Mouse (Mus musculus) embryonic stem cell, embryonic (primary cell): ENCODE data around the gene Cul3.
"Not testable (repeated sequence)": the region's sequence is repeated elsewhere in the genome, so short reads cannot be mapped to it uniquely, and the experiment has no call there.

Experiments used
- CTCF ChIA-PET, 4 experiments: fragments of 300-600 bp in 2 of 4; fragments of 350-600 bp in 2 of 4; sonication (Branson Sonifier 250); formaldehyde crosslinking; loops; one replicate each; lab custom pipeline; 2022; ENCODE audit warnings: inconsistent platforms in 2 of 4; lab: Charles Lee
- POLR2A ChIA-PET, 4 experiments: fragments of 300-600 bp in 2 of 4; fragments of 350-600 bp in 2 of 4; sonication (Branson Sonifier 250); formaldehyde crosslinking; loops; one replicate each; lab custom pipeline; 2022; ENCODE audit warnings: antibody characterized with exemption in 4 of 4, inconsistent platforms in 1 of 4; lab: Charles Lee

The Cul3 gene

DNA sequence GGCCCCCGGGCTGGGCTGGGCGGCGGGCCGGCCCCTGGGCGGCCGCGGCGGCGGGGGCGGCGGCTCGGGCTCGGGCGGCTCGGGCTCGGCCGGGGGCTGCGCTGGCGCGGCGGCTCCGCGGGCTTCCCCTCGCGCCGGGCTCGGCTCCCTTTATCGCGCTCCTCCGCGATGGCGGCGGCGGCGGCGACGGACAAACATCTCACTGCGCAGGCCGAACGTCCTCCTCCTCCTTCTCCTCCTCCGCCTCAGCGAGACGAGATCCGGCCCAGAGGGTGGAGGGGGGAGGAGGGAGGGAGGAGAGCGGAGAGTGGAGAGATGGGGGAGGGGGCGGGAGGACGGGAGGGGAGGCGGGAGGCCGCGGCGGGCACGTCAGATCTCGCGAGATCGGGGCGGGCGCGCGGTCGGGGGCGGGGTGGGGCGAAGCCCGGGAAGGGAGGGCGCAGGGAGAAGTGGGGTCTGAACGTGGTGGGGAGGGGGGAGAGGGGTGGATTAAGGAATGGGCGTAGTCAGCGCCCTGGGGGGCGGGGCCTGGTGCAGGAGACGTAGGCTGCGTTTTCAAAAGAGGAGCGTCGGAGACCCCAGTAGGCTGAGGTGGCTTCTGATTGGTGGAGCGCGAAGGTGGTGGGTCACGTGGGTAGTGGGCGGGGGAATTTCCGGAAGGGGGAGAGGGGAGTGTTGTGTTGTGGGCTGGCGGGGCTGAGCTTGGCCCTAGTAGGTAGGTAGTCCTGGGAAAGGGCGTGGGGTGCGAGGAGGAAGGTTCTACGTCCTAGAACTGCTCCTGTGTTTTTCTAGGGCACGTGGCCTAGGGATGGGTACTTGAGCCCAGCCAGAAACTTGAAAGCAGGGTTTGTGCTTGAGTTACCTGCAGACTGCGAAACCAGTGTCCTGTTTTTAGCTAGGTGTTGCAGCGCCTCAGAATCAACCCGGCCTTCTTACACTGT lies at the start of gene Cul3:
TSS of gene Cul3 (minus strand) at position 45 of the 941 bp plus-strand sequence.
- CTCF ChIA-PET = interaction anchor here in 1 of 4 experiments (0.6 to 0.7 kb wide), 2 partner anchors 187 to 200 kb away, joined by 3 to 4 read pairs; no protein-coding TSS in a partner anchor
- POLR2A ChIA-PET = interaction anchor here in 2 of 4 experiments (0.6 to 1.8 kb wide), 17 partner anchors 9 to 579 kb away, joined by 3 to 13 read pairs (median 5); no protein-coding TSS in a partner anchor

DNA sequence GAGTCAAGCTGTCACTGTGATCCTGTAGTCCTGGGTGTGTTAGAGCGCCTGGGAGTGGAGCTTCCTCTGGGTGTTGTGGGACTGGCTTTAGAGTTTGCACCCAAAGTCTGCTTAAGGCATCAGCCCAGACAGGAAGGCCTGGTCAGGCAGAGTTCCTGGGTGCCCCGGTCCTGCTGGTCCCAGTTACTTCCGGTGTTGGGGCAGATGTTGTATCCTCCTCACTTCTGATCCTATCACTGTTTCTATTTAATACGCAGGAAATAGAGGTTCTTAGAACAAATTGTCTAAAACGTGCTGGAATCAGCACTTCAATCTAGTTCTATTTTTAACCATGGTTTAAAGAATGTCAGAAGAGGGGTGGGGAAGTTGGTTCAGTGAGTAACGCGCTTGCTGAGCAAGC lies 49.2 kb upstream of the Cul3 start:
- ChIA-PET CTCF (no interaction called here), POLR2A (no interaction called here)

DNA sequence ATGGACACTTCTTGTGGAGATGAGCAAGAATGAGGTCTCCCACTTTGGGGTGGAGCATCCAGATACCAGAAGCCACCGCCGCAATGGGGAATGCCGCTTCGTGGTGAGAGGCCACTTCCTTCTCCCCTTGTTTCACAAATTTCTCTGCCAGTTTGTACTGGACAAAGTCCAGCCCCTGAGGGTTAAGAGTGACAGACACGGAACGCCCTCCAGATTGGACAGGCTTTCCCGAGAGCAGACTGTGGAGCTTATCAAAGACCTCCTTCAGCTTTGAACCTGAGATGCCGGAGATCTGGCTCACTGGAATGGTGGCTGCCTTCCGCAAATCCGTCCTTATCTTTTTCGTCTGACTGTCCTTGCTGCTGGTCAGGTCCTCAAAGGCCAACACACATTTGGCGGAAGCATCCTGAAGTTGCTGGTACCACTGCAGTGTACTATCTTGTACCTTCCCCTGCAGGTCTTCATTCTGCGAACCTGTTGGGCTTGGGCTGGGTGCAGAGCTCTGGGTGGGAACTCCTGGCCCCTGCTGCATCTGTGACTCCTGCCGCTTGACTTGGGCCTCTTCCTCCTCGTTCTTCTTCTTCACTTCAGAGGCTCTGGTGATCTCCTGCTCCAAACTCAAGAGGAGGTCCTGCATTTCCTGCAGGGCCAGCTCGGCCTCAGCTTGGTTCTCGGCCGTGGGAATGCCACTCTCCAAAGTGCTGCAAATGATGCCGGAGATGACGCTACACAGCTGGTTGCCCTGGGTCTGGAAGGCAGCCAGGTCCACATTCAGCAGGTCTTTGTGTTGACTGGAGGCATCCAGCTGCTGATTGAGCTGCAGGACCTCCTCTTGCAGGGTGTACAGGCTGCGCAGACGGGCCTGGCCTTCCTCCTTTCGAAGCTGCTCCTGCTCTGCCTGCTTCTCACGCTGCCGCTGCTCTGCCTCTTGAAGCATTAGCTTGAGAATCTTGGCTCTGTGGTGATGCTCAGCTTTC lies 43.6 kb upstream of the Cul3 start:
- POLR2A ChIA-PET = interaction anchor here in 1 of 4 experiments (1.2 kb wide), 1 partner anchor 43 kb away, joined by 5 read pairs; no protein-coding TSS in a partner anchor
- CTCF ChIA-PET = no interaction called here

DNA sequence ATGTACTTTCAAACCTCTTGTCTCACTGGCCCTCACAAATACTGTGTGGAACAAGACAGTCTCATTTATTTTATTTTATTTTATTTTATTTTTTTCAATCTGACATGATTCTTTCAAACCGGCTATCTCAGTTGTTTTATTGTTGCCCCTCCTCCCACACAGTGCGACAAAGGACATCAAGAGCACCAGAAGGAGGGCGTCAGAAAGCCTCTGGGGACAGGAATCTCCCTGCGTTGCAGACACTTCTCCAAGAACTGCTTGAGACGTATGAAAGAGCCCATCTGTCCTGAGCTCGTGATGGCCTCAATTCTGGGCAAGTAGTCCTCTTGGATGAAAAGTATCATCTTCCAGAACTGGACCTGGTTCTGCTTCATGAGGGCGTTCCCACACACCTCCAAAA lies 42.6 kb upstream of the Cul3 start:
- POLR2A ChIA-PET = no interaction called here

DNA sequence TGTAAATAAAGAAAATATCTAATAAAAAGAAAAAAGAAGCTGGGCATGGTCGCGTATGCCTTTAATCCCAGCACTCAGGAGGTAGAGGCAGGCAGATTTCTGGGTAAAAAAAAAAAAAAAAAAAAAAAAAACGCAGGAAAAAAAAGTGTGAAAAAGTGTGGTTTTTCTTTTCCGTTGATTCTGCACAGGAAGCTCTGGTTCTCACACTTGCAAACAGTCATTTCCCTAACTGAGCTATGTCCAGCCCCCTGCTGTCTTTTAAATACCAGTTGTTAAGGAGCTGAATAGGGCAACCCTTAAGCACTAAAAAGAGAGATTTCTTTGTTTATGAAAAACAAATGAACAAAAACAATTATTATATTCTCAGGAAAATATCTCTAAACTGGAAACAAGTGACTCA lies 41.0 kb upstream of the Cul3 start:
- POLR2A ChIA-PET = interaction anchor here in 1 of 4 experiments (0.6 kb wide), 2 partner anchors 124 to 144 kb away, joined by 3 to 5 read pairs; no protein-coding TSS in a partner anchor
- CTCF ChIA-PET = interaction anchor here (0.7 kb wide), 4 partner anchors 12 to 301 kb away, joined by 3 to 7 read pairs (median 6); no protein-coding TSS in a partner anchor

More for the DNA sequence above, 42.6 kb upstream of the Cul3 start:
- CTCF ChIA-PET = no interaction called here

DNA sequence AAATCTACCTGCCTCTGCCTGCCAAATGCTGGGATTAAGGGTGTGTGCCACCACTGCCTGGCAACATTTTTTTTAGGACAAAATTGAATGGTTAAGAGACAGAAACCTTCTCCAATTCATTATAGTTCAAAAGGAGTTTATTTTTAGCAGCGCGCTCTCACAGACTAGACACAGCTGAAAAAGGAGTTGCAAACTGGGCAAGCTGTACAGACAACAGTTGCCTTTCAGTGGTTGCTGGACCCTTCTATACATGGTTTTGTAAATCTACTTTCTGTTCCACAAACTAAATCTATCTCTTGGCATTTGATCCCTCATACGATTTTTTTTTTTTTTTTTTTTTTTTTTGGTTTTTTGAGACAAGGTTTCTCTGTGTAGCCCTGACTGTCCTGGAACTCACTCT lies 31.7 kb upstream of the Cul3 start:
- ChIA-PET CTCF (no interaction called here), POLR2A (interaction anchor here in 1 of 4 experiments (0.7 kb wide), 1 partner anchor 100 kb away, joined by 5 read pairs; no protein-coding TSS in a partner anchor)

DNA sequence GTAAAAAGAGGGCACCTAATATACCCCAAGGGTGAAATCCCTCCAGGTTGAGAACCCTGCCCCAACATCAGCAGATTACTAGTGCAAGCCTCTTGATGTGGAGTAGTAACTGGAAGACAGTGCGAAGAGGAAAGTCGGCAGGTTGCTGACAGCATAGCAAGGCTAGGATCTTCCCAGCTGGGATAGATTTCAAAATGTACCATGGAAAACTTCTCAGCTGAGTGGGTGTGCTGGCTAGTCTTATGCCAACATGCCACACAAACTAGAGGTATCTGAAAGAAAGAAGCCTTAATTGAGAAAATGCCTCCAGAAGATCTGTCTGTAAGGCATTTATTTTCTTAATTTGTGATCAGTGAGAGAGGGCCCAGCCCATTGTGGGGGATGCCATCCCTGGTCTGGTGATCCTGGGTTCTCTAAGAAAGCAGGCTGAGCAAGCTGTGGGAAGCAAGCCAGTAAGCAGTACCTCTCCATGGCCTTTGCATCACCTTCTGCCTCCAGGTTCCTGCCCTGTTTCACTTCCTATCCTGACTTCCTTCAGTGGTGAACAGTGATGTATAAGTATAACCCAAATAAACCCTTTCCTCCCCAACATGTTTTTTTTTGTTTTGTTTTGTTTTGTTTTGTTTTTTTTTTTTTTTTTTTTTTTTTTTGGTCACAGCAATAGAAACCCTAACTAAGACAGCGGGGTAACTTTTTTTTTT lies 31.1 kb upstream of the Cul3 start:
- POLR2A ChIA-PET = no interaction called here

DNA sequence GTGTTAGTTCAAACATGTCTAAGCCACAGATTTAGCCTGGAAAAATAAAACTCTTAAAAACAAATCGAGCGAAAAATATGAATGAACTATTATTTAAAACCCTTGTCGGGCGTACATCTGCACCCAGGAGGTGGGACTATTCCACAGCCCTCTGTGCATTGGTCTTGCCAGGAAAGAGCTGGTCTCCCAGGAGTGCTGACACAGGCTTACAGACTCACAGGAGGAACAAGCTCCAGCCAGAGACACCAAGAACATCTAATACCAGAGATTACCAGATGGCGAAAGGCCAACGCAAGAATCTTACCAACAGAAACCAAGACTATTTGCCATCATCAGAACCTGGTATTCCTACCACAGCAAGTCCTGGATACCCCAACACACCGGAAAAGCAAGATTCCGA lies 23.2 kb upstream of the Cul3 start:
- POLR2A ChIA-PET = no interaction called here
- CTCF ChIA-PET = no interaction called here

More for the DNA sequence above, 31.1 kb upstream of the Cul3 start:
- CTCF ChIA-PET = no interaction called here

DNA sequence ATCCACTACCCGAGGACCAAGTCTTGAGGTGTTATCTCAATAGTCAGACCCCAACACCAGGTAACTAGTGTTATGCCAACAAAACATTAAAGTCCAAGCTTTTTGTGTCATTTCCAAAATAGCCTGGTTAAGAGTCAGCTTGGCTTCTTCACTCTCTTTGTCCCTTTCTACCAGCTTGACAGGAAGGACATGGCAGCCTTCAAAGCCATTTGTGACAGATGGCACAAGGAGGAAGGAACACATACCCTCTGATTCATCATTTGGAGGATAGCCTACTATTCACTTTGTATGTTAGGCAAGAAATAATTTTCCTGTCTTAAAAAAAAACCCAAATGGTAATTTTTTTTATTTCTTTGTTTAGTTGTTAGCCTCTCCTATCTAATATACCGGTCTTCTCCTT lies 22.7 kb upstream of the Cul3 start:
- ChIA-PET POLR2A (no interaction called here), CTCF (no interaction called here)

DNA sequence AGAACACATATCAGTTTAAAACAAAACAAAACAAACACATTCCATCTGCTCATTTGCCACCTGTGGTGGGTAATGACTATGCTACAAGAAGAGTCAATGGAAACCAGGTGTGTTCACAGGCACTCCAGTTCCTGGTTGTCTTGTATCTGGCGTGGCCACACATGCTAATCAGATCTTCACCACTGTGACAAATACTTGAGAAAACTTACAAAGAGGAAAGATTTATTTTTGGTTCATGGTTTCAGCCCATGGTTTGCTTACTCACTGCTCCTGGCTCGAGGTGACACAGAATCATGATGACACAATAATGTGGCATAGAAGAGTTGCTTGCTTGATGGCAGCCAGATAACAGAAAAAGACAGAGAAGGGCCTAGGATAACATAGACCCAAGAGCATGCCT lies 22.1 kb upstream of the Cul3 start:
- POLR2A ChIA-PET = no interaction called here
- CTCF ChIA-PET = no interaction called here

DNA sequence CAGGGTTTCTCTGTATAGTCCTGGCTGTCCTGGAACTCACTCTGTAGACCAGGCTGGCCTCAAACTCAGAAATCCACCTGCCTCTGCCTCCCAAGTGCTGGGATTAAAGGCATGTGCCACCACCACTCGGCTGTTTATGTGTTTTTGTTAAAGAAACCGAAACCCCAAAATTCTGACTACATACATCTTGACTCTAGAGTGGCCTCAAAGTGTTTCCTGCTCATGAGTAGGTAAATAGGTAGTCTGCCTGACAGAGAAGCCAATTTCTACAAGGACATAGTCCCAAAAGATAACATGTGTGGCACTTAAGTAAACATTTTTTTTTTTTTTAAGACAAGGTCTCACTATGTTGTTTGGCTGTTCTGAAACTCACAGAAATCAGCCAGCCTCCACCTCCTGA lies 21.5 kb upstream of the Cul3 start:
- CTCF ChIA-PET, POLR2A ChIA-PET: not testable (repeated sequence)

DNA sequence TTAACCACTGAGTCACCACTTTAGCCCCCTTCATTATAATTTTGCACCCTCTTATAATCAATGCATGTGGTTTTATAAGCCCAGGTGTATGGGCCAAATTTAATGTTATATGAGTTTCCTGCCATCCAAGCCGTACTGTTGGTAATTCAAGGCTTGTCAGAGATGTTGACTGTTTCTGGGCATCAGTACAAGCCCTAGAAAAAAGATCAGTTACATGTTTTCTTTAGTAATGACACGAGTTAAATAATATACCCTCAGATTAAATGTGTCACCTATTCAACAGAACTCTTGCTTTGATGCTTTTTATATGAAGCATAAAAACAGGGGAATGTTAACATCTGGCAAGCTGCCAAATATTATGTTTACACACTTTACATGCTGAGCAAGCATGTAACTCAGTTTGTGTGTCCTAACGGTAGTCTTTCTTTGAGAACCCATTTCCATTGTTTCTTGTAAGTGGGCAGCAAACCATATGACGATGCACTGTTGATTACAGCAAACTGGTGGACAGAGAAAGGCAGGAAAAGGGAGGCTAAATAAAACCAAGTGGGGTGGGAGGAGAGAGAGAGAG lies 19.8 kb upstream of the Cul3 start:
- ChIA-PET POLR2A (no interaction called here), CTCF (no interaction called here)

DNA sequence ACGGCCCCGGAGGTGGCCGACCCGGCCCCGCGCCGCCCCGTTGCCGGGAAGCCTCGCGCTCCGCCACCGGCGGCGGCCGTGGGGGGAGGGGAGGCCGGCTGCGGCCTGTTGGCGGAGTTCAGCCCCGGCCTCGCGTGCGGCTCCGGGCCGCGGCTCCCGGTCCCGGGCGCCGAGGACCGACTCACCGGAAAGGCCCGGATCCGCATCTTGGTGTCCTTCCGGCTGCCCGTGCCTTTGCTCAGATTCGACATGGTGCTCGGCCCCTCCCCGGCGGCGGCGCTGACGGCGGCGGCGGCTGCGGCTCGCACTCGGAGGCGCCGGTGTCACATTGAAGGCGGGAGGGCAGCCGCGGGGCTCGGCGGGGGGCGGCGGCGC lies 232 bp downstream of the Cul3 start:
- CTCF ChIA-PET = no interaction called here
- POLR2A ChIA-PET = no interaction called here

DNA sequence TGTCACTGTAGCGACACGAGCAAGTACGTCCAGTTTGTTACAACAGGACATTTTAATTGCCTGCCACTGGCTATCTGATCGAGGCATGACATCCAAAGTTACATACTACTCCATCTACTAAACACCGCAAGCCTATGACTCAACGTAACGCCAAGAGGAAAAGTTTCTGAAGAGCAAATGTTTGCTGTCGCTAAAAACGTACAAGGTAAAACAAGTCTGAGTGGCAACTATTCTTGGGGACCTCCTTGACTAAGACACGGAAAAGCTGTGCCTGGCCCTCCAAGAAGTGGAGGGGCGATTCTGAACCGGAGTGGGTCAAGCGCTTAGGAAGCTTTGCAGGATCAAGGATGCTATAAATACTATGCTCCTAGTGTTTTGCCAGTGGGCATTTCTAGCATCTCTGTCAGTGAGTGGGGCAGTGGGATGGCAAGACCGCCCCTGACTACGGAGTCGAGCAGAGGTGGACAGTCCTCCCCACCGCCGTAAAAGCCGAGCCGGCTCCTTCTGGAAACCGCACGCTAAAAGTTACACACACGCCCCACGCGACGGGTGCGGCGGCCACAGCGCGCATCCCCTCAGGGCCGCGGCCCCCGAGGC lies 757 bp downstream of the Cul3 start:
- ChIA-PET CTCF (no interaction called here), POLR2A (interaction anchor here in 1 of 4 experiments (0.6 to 2.9 kb wide), 2 partner anchors 24 to 40 kb away, joined by 3 to 12 read pairs; no protein-coding TSS in a partner anchor)

DNA sequence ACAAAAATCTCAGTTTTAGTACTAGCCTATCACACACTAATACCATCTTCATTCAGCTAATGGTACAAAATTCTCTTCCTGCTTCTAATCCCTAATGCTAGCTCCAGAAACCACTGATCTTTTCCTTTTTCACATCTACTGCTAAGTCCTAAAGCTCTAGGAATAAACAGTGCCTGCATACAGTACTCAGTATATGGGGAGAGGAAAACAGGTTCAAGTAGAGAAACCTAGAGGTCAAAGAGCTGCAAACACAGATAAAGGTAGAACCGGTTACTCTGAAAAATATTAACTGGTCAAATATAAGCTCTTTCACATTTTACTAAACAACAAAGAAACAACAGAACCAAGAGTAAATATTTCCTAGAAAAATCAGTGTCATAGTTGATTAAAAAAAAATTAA lies 1.9 kb downstream of the Cul3 start:
- CTCF ChIA-PET = interaction anchor here in 2 of 4 experiments (0.6 kb wide), 2 partner anchors 10 kb away, joined by 3 to 5 read pairs; no protein-coding TSS in a partner anchor
- POLR2A ChIA-PET = interaction anchor here in 2 of 4 experiments (0.5 to 3.5 kb wide), 7 partner anchors 12 to 102 kb away, joined by 3 to 39 read pairs (median 5); no protein-coding TSS in a partner anchor

DNA sequence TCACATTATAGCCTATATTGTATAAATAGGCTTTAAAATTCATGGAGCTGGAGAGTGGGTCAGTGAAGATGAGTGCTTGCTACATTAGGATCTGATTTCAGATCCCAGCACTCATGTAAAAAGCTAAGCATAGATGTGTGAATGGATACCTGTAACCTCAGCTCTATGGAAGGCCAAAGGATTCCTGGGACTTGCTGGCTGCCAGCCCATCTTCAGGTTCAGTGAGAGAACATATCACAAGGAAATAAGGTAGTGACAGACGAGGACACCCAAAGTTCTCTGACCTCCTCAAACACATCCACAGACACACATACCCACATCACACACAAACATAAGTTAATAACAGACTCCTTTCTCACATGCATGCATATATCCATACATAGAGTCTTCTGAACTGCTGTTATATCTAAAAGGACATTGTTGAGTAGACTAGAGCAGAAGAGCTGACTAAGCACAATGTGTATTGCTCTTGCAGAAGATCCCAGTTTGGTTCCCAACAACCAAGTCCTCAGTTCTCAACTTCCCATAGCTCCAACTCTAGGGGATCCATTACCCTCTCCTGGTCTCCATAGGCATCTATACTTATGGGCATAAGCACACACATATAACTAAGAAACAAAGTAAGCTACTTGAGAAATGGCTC lies 4.4 kb downstream of the Cul3 start:
- ChIA-PET POLR2A (interaction anchor here in 3 of 4 experiments (0.6 to 3.5 kb wide), 6 partner anchors 9 to 63 kb away, joined by 3 to 39 read pairs (median 5); no protein-coding TSS in a partner anchor), CTCF (no interaction called here)

DNA sequence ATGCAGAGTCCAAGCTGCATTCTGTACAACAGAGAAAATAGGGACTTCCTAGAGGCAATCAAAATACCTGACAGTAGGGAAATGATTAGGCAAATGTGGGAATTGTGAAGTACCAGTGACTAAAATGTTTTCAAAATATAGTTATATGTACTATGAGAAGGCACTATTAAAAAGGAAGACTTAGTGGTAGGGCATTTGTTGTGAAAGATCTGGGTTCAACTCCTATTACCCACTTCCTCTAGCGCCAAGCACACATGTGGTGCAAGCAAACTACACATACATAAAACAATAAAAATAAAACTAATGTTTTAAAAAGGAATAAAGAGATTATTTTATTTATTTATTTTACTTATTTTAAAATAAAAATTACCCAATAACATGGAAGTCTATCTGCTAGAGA lies 5.2 kb downstream of the Cul3 start:
- ChIA-PET POLR2A (interaction anchor here in 2 of 4 experiments (0.6 to 1.5 kb wide), 4 partner anchors 9 to 659 kb away, joined by 3 to 8 read pairs (median 3); no protein-coding TSS in a partner anchor), CTCF (no interaction called here)
